Mouse (Mus musculus) MEL (cell line): ENCODE measurements around the gene Mau2. TPM values are rescaled to one million over a fixed set of nuclear protein-coding genes. Genes with fewer than 3 reads are reported as not detected.

Experiments
- DNase-seq: peaks from one replicate; pipeline ENCODE4 v3.0.0; 2011; ENCODE audit warnings: low read depth, low spot score
- H3K27ac ChIP-seq: 2 replicates; pipeline ENCODE4 v1.5.1; 2012; ENCODE audit warnings: low read depth, mild to moderate bottlenecking, control low read depth, low read length, moderate library complexity; ENCODE audit not compliant: control insufficient read depth
- H3K27me3 ChIP-seq, 2 experiments: fragments of 150-350 bp in 1 of 2; sonication (generic) in 1 of 2; 2 replicates each; pipeline ENCODE4 v1.6.1; 2012; ENCODE audit warnings: low read length in 2 of 2, mild to moderate bottlenecking in 2 of 2, improper control_type of control experiment in 1 of 2, moderate library complexity in 1 of 2; ENCODE audit not compliant: insufficient read depth in 2 of 2, control insufficient read depth in 1 of 2
- H3K36me3 ChIP-seq, 2 experiments: 2 replicates each; pipeline ENCODE4 v1.6.1; 2012 to 2014; ENCODE audit warnings: low read length in 2 of 2, improper control_type of control experiment in 1 of 2, inconsistent platforms in 1 of 2, mild to moderate bottlenecking in 1 of 2; ENCODE audit not compliant: insufficient read depth in 2 of 2, control insufficient read depth in 1 of 2
- H3K4me1 ChIP-seq, 2 experiments: fragments of 150-350 bp in 1 of 2; sonication (generic) in 1 of 2; 2 replicates each; pipeline ENCODE4 v1.6.1; 2012; ENCODE audit warnings: low read length in 2 of 2, improper control_type of control experiment in 1 of 2, mild to moderate bottlenecking in 1 of 2; ENCODE audit not compliant: insufficient read depth in 2 of 2, control insufficient read depth in 1 of 2
- H3K4me3 ChIP-seq, 2 experiments: fragments of 150-350 bp in 1 of 2; sonication (generic) in 1 of 2; 2 replicates each; pipeline ENCODE4 v1.5.1; 2012; ENCODE audit warnings: low read depth in 2 of 2, low read length in 2 of 2, mild to moderate bottlenecking in 2 of 2, moderate library complexity in 2 of 2, control low read depth in 1 of 2, improper control_type of control experiment in 1 of 2; ENCODE audit not compliant: control insufficient read depth in 1 of 2, insufficient read depth in 1 of 2
- H3K79me2 ChIP-seq: 2 replicates; pipeline ENCODE4 v1.6.1; 2012; ENCODE audit warnings: mild to moderate bottlenecking, low read length, moderate library complexity; ENCODE audit not compliant: control insufficient read depth, poor library complexity, insufficient read depth
- H3K9ac ChIP-seq: 2 replicates; pipeline ENCODE4 v1.6.1; 2012; ENCODE audit warnings: low read depth, mild to moderate bottlenecking, control low read depth, low read length, moderate library complexity; ENCODE audit not compliant: control insufficient read depth, poor library complexity, severe bottlenecking
- H3K9me3 ChIP-seq: fragments of 150-350 bp; sonication (generic); replicated peaks from 2 replicates; pipeline ENCODE4 v1.6.1; 2012; ENCODE audit warnings: mild to moderate bottlenecking, low read length, improper control_type of control experiment, moderate library complexity; ENCODE audit not compliant: insufficient read depth
- BHLHE40 ChIP-seq: IDR thresholded peaks from 2 replicates; pipeline ENCODE4 v1.6.1; 2012; ENCODE audit warnings: low read depth, mild to moderate bottlenecking, inconsistent platforms, low read length, improper control_type of control experiment, borderline replicate concordance
- CHD1 ChIP-seq: IDR thresholded peaks from 2 replicates; pipeline ENCODE4 v1.6.1; 2012; ENCODE audit warnings: low read depth, mild to moderate bottlenecking, inconsistent platforms, low read length, improper control_type of control experiment
- CHD2 ChIP-seq: IDR thresholded peaks from 2 replicates; pipeline ENCODE4 v1.6.1; 2011; ENCODE audit warnings: low read length, improper control_type of control experiment
- CTCF ChIP-seq, 3 experiments: IDR thresholded peaks in 2 of 3; conservative IDR thresholded peaks in 1 of 3; 2 replicates each; pipeline ENCODE4 v1.5.1; 2011 to 2012; ENCODE audit warnings: low read length in 3 of 3, low read depth in 2 of 3, mild to moderate bottlenecking in 2 of 3, improper control_type of control experiment in 1 of 3, inconsistent platforms in 1 of 3, mixed read lengths in 1 of 3, moderate library complexity in 1 of 3; ENCODE audit not compliant: control insufficient read depth in 1 of 3, insufficient read depth in 1 of 3, poor library complexity in 1 of 3, severe bottlenecking in 1 of 3
- E2F4 ChIP-seq: IDR thresholded peaks from 2 replicates; pipeline ENCODE4 v1.6.1; 2011; ENCODE audit warnings: low read depth, low read length, improper control_type of control experiment, borderline replicate concordance
- ELF1 ChIP-seq: IDR thresholded peaks from 2 replicates; pipeline ENCODE4 v1.6.1; 2014; ENCODE audit warnings: low read depth, mild to moderate bottlenecking, inconsistent platforms, low read length, improper control_type of control experiment, moderate library complexity
- EP300 ChIP-seq, 2 experiments: IDR thresholded peaks; 2 replicates each; pipeline ENCODE4 v1.6.1; 2011; ENCODE audit warnings: improper control_type of control experiment in 2 of 2, low read length in 2 of 2, low read depth in 1 of 2, mild to moderate bottlenecking in 1 of 2
- ETS1 ChIP-seq: IDR thresholded peaks from 2 replicates; pipeline ENCODE4 v1.6.1; 2012; ENCODE audit warnings: low read depth, mild to moderate bottlenecking, inconsistent platforms, low read length, improper control_type of control experiment, moderate library complexity
- GATA1 ChIP-seq: IDR thresholded peaks from 2 replicates; pipeline ENCODE4 v1.6.1; 2011; ENCODE audit warnings: low read depth, low read length, improper control_type of control experiment
- HCFC1 ChIP-seq: IDR thresholded peaks from 2 replicates; pipeline ENCODE4 v1.6.1; 2012; ENCODE audit warnings: low read depth, mild to moderate bottlenecking, inconsistent platforms, low read length, improper control_type of control experiment, moderate library complexity
- JUND ChIP-seq: IDR thresholded peaks from 2 replicates; pipeline ENCODE4 v1.6.1; 2011; ENCODE audit warnings: low read depth, mild to moderate bottlenecking, improper control_type of control experiment, low read length
- KAT2A ChIP-seq: conservative IDR thresholded peaks from 2 replicates; pipeline ENCODE4 v1.6.1; 2012; ENCODE audit warnings: low read depth, low read length, improper control_type of control experiment, inconsistent platforms
- MAFK ChIP-seq: IDR thresholded peaks from 2 replicates; pipeline ENCODE4 v1.6.1; 2011; ENCODE audit warnings: low read depth, mild to moderate bottlenecking, low read length, improper control_type of control experiment, borderline replicate concordance
- MAX ChIP-seq: IDR thresholded peaks from 2 replicates; pipeline ENCODE4 v1.6.1; 2011; ENCODE audit warnings: low read length, improper control_type of control experiment
- MEF2A ChIP-seq: IDR thresholded peaks from 2 replicates; pipeline ENCODE4 v1.6.1; 2014; ENCODE audit warnings: low read depth, mild to moderate bottlenecking, inconsistent platforms, low read length, improper control_type of control experiment; ENCODE audit not compliant: poor library complexity, insufficient replicate concordance, severe bottlenecking; ENCODE audit errors: extremely low read depth
- MXI1 ChIP-seq: IDR thresholded peaks from 2 replicates; pipeline ENCODE4 v1.6.1; 2011; ENCODE audit warnings: mild to moderate bottlenecking, low read depth, low read length, improper control_type of control experiment
- NELFE ChIP-seq: IDR thresholded peaks from 2 replicates; pipeline ENCODE4 v1.6.1; 2011; ENCODE audit warnings: low read depth, low read length, improper control_type of control experiment
- NRF1 ChIP-seq: IDR thresholded peaks from 2 replicates; pipeline ENCODE4 v1.6.1; 2014; ENCODE audit warnings: low read depth, mild to moderate bottlenecking, inconsistent platforms, low read length, improper control_type of control experiment, moderate library complexity; ENCODE audit not compliant: poor library complexity, insufficient read depth, severe bottlenecking
- POLR2A ChIP-seq, 2 experiments: IDR thresholded peaks; 2 replicates each; pipeline ENCODE4 v1.6.1; 2011 to 2012; ENCODE audit warnings: low read length in 2 of 2, mild to moderate bottlenecking in 2 of 2, control low read depth in 1 of 2, improper control_type of control experiment in 1 of 2, low read depth in 1 of 2, moderate library complexity in 1 of 2; ENCODE audit not compliant: control insufficient read depth in 1 of 2, insufficient read depth in 1 of 2, poor library complexity in 1 of 2
- RAD21 ChIP-seq: IDR thresholded peaks from 2 replicates; pipeline ENCODE4 v1.6.1; 2011; ENCODE audit warnings: mild to moderate bottlenecking, low read depth, low read length, improper control_type of control experiment
- RCOR1 ChIP-seq: IDR thresholded peaks from 2 replicates; pipeline ENCODE4 v1.6.1; 2012; ENCODE audit warnings: low read depth, mild to moderate bottlenecking, inconsistent platforms, low read length, improper control_type of control experiment
- SMC3 ChIP-seq: IDR thresholded peaks from 2 replicates; pipeline ENCODE4 v1.6.1; 2011; ENCODE audit warnings: low read depth, low read length, improper control_type of control experiment
- TBP ChIP-seq: IDR thresholded peaks from 2 replicates; pipeline ENCODE4 v1.8.0; 2011; ENCODE audit warnings: low read depth, low read length, improper control_type of control experiment
- TCF12 ChIP-seq: IDR thresholded peaks from 2 replicates; pipeline ENCODE4 v1.6.1; 2014; ENCODE audit warnings: low read depth, mild to moderate bottlenecking, inconsistent platforms, low read length, improper control_type of control experiment, moderate library complexity
- UBTF ChIP-seq: IDR thresholded peaks from 2 replicates; pipeline ENCODE4 v1.6.1; 2012; ENCODE audit warnings: low read depth, mild to moderate bottlenecking, inconsistent platforms, low read length, improper control_type of control experiment, moderate library complexity, borderline replicate concordance; ENCODE audit not compliant: insufficient read depth
- USF1 ChIP-seq: IDR thresholded peaks from 2 replicates; pipeline ENCODE4 v1.6.1; 2014; ENCODE audit warnings: low read depth, mild to moderate bottlenecking, inconsistent platforms, low read length, improper control_type of control experiment, moderate library complexity
- ZC3H11A ChIP-seq: IDR thresholded peaks from 2 replicates; pipeline ENCODE4 v1.6.1; 2012; ENCODE audit warnings: low read depth, mild to moderate bottlenecking, inconsistent platforms, low read length, improper control_type of control experiment
- ZKSCAN1 ChIP-seq: IDR thresholded peaks from 2 replicates; pipeline ENCODE4 v1.6.1; 2012; ENCODE audit warnings: low read depth, mild to moderate bottlenecking, inconsistent platforms, low read length, improper control_type of control experiment, moderate library complexity
- ZNF384 ChIP-seq: IDR thresholded peaks from 2 replicates; pipeline ENCODE4 v1.6.1; 2012; ENCODE audit warnings: low read depth, mild to moderate bottlenecking, inconsistent platforms, low read length, improper control_type of control experiment
- polyA plus RNA-seq, 2 experiments: library from polyadenylated mRNA; stranded (reverse) in 1 of 2; unstranded in 1 of 2; fragments of >175 nt in 1 of 2; fragments of >200 nt in 1 of 2; gene quantifications; 2 replicates each; pipeline versions ENCODE4 v1.2.1 to v1.2.4; 2012; ENCODE audit warnings: low replicate concordance in 2 of 2, low read depth in 1 of 2; ENCODE audit not compliant: insufficient read length in 2 of 2, insufficient read depth in 1 of 2, missing spikeins in 1 of 2
- total RNA-seq: library from RNA; depleted of rRNA; stranded (reverse); fragments of 300-350 nt; gene quantifications from 2 replicates; pipeline ENCODE4 v1.2.3, GENCODE M21; 2012

Mau2 gene
- total and polyA plus RNA-seq, 3 experiments: 39.2 to 43.4 TPM; not detected in 1

DNA sequence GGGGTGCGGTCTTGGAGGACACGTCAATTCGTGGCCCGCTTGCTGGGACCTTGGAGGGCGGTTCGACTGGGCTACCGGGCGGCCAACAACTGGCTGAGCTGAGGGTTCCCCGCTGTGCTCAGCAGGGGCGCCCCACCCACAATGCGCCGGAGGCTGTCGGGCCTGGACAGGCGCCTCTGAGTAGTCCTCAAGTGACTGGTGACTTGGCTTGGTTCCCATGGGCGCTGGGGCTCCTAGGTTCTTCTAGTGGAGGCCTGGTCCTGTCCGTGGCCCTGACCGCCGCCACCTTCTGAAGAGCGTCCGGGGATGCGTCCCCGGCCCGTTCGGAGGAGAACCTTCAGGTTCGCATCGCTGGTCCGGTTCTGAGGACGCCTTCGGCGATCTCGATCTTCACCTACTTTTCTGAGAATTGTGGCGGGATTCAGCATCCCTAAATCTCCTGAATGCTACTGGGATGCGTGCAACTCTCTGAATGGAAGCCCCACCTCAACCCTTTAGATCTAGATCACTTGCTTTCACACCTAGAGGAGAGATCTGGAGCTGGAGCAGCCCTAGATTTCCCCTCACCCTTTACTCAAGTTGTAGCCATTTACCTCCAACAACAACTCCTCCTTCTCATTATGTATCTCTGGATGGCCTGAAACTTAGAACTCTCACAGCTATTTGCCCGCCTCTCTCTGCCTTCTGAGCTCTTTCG, 45.8 kb downstream of the Mau2 start (continued):
- TF ChIP-seq MAFK (no peak), MXI1 (0 out of 2 replicates have a peak, but pooled peaks have one; percentile 4), RCOR1 (no peak), JUND (no peak), CHD1 (no peak), ZNF384 (no peak), TCF12 (peak; percentile 41; the same call in 1 of the 2 replicates), EP300 (IDR thresholded peaks at IDR 0.05; ENCODE audit: low read depth in 1 of 2, low read length in 2 of 2) (peak; percentile 21; a peak in 1 of 4 replicates), HCFC1 (no peak), NELFE (no peak; the same call in none of the 2 replicates), GATA1 (no peak), RAD21 (no peak), UBTF (no peak), ETS1 (peak; percentile 20; the same call in 1 of the 2 replicates), MEF2A (no peak), NRF1 (peak; percentile 39; the same call in 1 of the 2 replicates)

DNA sequence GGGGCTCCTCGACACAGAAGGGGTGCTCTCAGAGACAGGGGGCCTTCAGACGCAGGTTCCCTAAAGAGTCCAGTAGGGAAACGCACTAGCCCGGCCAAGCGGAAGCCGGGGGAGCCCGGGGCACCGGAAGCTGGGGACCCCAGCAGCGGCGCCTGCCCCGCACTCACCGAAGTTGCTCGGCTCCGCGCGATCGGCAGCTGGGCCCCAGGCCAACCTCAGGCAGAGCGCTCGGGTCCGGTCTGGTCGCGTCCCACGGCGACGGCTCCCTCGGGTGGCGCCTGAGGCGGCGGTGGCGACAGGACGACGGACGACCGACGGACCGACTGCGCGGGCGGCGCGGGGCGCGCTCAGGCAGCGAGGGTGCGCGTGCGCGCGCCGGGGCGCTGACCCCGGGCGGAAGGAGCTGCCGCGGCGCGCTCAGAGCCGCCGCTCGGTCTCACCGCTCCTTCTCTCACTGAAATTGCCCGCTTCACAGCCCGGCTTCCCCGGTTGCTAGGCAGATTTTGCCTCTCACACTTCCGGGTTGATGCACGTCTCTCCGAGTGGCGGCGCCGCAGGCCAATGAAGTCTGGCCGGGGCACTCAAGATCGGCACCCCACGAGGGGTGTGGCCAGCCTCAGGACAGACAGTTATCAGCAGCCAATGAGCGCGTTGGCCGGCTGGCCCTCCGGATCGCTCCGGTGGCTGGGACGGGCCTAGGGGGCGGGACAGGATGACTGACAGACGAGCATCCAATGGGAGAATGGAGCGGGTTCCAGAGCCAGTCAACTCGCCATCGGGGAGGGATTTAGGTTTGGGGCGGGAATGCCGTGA, 46.6 kb downstream of the Mau2 start, which contains the start of gene Gatad2a:
Gene Gatad2a (minus strand): TSS at position 609 of the 813 bp plus-strand sequence.
- no peaks in the 10 kb centered on the region for H3K27me3 ChIP-seq
- H3K79me2 ChIP-seq: peaks cover 40% of the 10 kb centered on the region
- DNase-seq: peak; percentile 100
- H3K36me3 ChIP-seq: peaks cover 0 to 29% of the 10 kb centered on the region in 2 experiments; a peak in 3 of 4 replicates
- peak within 1 kb of the TSS; percentile 83 to 98 for H3K4me3 ChIP-seq
- no peaks in the 10 kb centered on the region for H3K9me3 ChIP-seq
- peak within 1 kb of the TSS; percentile 81 for H3K27ac ChIP-seq
- peaks cover 16% of the 10 kb centered on the region in 2 experiments for H3K4me1 ChIP-seq
- peak within 1 kb of the TSS; percentile 92 for H3K9ac ChIP-seq
- TF ChIP-seq NRF1 (peak; percentile 71), RCOR1 (no peak), EP300 (IDR thresholded peaks at IDR 0.05; ENCODE audit: low read depth in 1 of 2, low read length in 2 of 2) (no peak), ZKSCAN1 (no peak), CHD1 (no peak), POLR2A (IDR thresholded peaks at IDR 0.05; ENCODE audit: control insufficient read depth in 1 of 2, insufficient read depth in 1 of 2, low read depth in 1 of 2, low read length in 2 of 2, poor library complexity in 1 of 2) (peak; percentile 77 to 84), CHD2 (peak; percentile 88), MAX (peak; percentile 72; the same call in 1 of the 2 replicates), RAD21 (no peak), MEF2A (no peak), E2F4 (no peak), TCF12 (0 out of 2 replicates have a peak, but pooled peaks have one; percentile 39), MXI1 (peak; percentile 73), KAT2A (no peak; the same call in 1 of the 2 replicates), TBP (no peak), GATA1 (no peak), ZC3H11A (no peak), CTCF (IDR thresholded peaks at IDR 0.05 in 2 of 3, conservative IDR thresholded peaks at IDR 0.05 in 1 of 3; ENCODE audit: control insufficient read depth in 1 of 3, insufficient read depth in 1 of 3, low read depth in 2 of 3, low read length in 3 of 3, poor library complexity in 1 of 3, severe bottlenecking in 1 of 3) (peak in 1 of 3 experiments; percentile 15; a peak in 1 of 6 replicates), NELFE (peak; percentile 83), USF1 (no peak), ELF1 (peak; percentile 99), SMC3 (no peak), BHLHE40 (no peak), UBTF (no peak)
